Mouse (Mus musculus) CH12.LX (cell line): ENCODE measurements around the gene Hspa1a. TPM values are rescaled to one million over a fixed set of nuclear protein-coding genes. Genes with fewer than 3 reads are reported as not detected.
A peak's percentile ranks its signal among the peaks of the same experiment; 100 is the strongest.
"Not testable (repeated sequence)": the region's sequence is repeated elsewhere in the genome, so short reads cannot be mapped to it uniquely, and the experiment has no call there.

Experiments used
- DNase-seq: peaks from one replicate; pipeline ENCODE4 v3.0.0-alpha.2; 2013; ENCODE audit errors: extremely low read depth
- H3K27ac ChIP-seq: 2 replicates; pipeline ENCODE4 v1.5.1; 2012; ENCODE audit warnings: low read depth, mild to moderate bottlenecking, control low read depth, moderate library complexity; ENCODE audit not compliant: insufficient read depth
- H3K27me3 ChIP-seq: replicated peaks from 2 replicates; pipeline ENCODE3; 2012; ENCODE audit warnings: inconsistent platforms
- H3K36me3 ChIP-seq, 2 experiments: replicated peaks in 1 of 2; 2 replicates each; pipeline versions ENCODE3 to v1.6.1; 2012; ENCODE audit warnings: inconsistent platforms in 1 of 2, low read length in 1 of 2, mild to moderate bottlenecking in 1 of 2, mixed read lengths in 1 of 2, moderate library complexity in 1 of 2; ENCODE audit not compliant: control insufficient read depth in 1 of 2, insufficient read depth in 1 of 2
- H3K4me1 ChIP-seq, 2 experiments: 2 replicates each; pipeline ENCODE4 v1.6.1; 2012; ENCODE audit warnings: inconsistent platforms in 1 of 2, moderate library complexity in 1 of 2; ENCODE audit not compliant: insufficient read depth in 2 of 2, control insufficient read depth in 1 of 2
- H3K4me2 ChIP-seq: 2 replicates; pipeline ENCODE4 v1.6.1; 2012; ENCODE audit warnings: low read depth, mild to moderate bottlenecking, control low read depth; ENCODE audit not compliant: poor library complexity, insufficient read depth, severe bottlenecking
- H3K4me3 ChIP-seq, 3 experiments: fragments of 150-350 bp in 1 of 3; sonication (generic) in 1 of 3; replicated peaks in 1 of 3; 2 replicates each; pipeline versions ENCODE3 to v1.5.1; 2011 to 2012; ENCODE audit warnings: low read depth in 2 of 3, low read length in 2 of 3, mild to moderate bottlenecking in 2 of 3, moderate library complexity in 2 of 3, control low read depth in 1 of 3, improper control_type of control experiment in 1 of 3, inconsistent platforms in 1 of 3, mixed read lengths in 1 of 3; ENCODE audit not compliant: poor library complexity in 1 of 3
- H3K79me2 ChIP-seq: replicated peaks from 2 replicates; pipeline ENCODE4 v1.6.1; 2012; ENCODE audit warnings: mild to moderate bottlenecking, moderate library complexity; ENCODE audit not compliant: control insufficient read depth, poor library complexity, insufficient read depth, severe bottlenecking; ENCODE audit errors: extremely low read depth
- H3K9ac ChIP-seq: 2 replicates; pipeline ENCODE4 v1.6.1; 2012; ENCODE audit warnings: low read depth, mild to moderate bottlenecking, control low read depth, moderate library complexity; ENCODE audit not compliant: insufficient read depth
- H3K9me3 ChIP-seq: replicated peaks from 2 replicates; pipeline ENCODE3; 2012; ENCODE audit warnings: low read length, inconsistent platforms, mixed read lengths
- BHLHE40 ChIP-seq: IDR thresholded peaks from 2 replicates; pipeline ENCODE4 v1.6.1; 2011; ENCODE audit warnings: mild to moderate bottlenecking, low read depth, low read length, improper control_type of control experiment
- CHD1 ChIP-seq: IDR thresholded peaks from 2 replicates; pipeline ENCODE4 v1.6.1; 2012; ENCODE audit warnings: low read depth, low read length, improper control_type of control experiment, inconsistent platforms
- CHD2 ChIP-seq: IDR thresholded peaks from 2 replicates; pipeline ENCODE4 v1.6.1; 2011; ENCODE audit warnings: low read length, improper control_type of control experiment
- E2F4 ChIP-seq: IDR thresholded peaks from 2 replicates; pipeline ENCODE4 v1.6.1; 2011; ENCODE audit warnings: low read depth, low read length, improper control_type of control experiment; ENCODE audit not compliant: insufficient replicate concordance
- EP300 ChIP-seq: IDR thresholded peaks from 2 replicates; pipeline ENCODE4 v1.6.1; 2011; ENCODE audit warnings: low read length, improper control_type of control experiment
- ETS1 ChIP-seq: conservative IDR thresholded peaks from 2 replicates; pipeline ENCODE4 v1.6.1; 2012; ENCODE audit warnings: low read depth, mild to moderate bottlenecking, inconsistent platforms, low read length, improper control_type of control experiment, moderate library complexity
- IRF4 ChIP-seq: IDR thresholded peaks from 2 replicates; pipeline ENCODE4 v1.6.1; 2014; ENCODE audit warnings: low read depth, mild to moderate bottlenecking, inconsistent platforms, low read length, improper control_type of control experiment
- JUND ChIP-seq: conservative IDR thresholded peaks from 2 replicates; pipeline ENCODE4 v1.6.1; 2011; ENCODE audit warnings: low read depth, low read length, improper control_type of control experiment
- KAT2A ChIP-seq: IDR thresholded peaks from 2 replicates; pipeline ENCODE4 v1.6.1; 2012; ENCODE audit warnings: low read length, improper control_type of control experiment, inconsistent platforms; ENCODE audit not compliant: insufficient replicate concordance
- MAX ChIP-seq: IDR thresholded peaks from 2 replicates; pipeline ENCODE4 v1.6.1; 2011; ENCODE audit warnings: low read length, improper control_type of control experiment
- MAZ ChIP-seq: IDR thresholded peaks from 2 replicates; pipeline ENCODE4 v1.6.1; 2012; ENCODE audit warnings: low read depth, mild to moderate bottlenecking, inconsistent platforms, low read length, improper control_type of control experiment, moderate library complexity
- MYC ChIP-seq: IDR thresholded peaks from 2 replicates; pipeline ENCODE4 v1.6.1; 2011; ENCODE audit warnings: low read depth, mild to moderate bottlenecking, improper control_type of control experiment, low read length
- NELFE ChIP-seq: IDR thresholded peaks from 2 replicates; pipeline ENCODE4 v1.6.1; 2011; ENCODE audit warnings: low read depth, low read length, improper control_type of control experiment
- POLR2A ChIP-seq: IDR thresholded peaks from 2 replicates; pipeline ENCODE4 v1.6.1; 2011; ENCODE audit warnings: low read depth, mild to moderate bottlenecking, improper control_type of control experiment, low read length
- RCOR1 ChIP-seq: conservative IDR thresholded peaks from 2 replicates; pipeline ENCODE4 v1.6.1; 2012; ENCODE audit warnings: low read depth, mild to moderate bottlenecking, inconsistent platforms, low read length, improper control_type of control experiment
- SMC3 ChIP-seq: IDR thresholded peaks from 2 replicates; pipeline ENCODE4 v1.6.1; 2011; ENCODE audit warnings: low read depth, low read length, improper control_type of control experiment
- TBP ChIP-seq: conservative IDR thresholded peaks from 2 replicates; pipeline ENCODE4 v1.6.1; 2011; ENCODE audit warnings: low read depth, low read length, improper control_type of control experiment
- TCF12 ChIP-seq: IDR thresholded peaks from 2 replicates; pipeline ENCODE4 v1.6.1; 2014; ENCODE audit warnings: low read depth, mild to moderate bottlenecking, inconsistent platforms, low read length, improper control_type of control experiment
- UBTF ChIP-seq: IDR thresholded peaks from 2 replicates; pipeline ENCODE4 v1.6.1; 2012; ENCODE audit warnings: low read depth, mild to moderate bottlenecking, inconsistent platforms, low read length, improper control_type of control experiment, moderate library complexity
- ZMIZ1 ChIP-seq: IDR thresholded peaks from 2 replicates; pipeline ENCODE4 v1.6.1; 2012; ENCODE audit warnings: low read depth, mild to moderate bottlenecking, inconsistent platforms, low read length, improper control_type of control experiment
- dilution Hi-C: fragments of 300-500 bp; cut with MboI; formaldehyde crosslinking; loops from 2 replicates; pipeline ENCODE4 v1.14.3; 2020; ENCODE audit warnings: low sequenced_read_pairs; ENCODE audit not compliant: extremely low pct_unique_long_range_greater_than_20kb, extremely low pct_ligation_motif_present
- in situ Hi-C: fragments of 300-500 bp; cut with MboI; formaldehyde crosslinking; loops from 3 replicates; pipeline ENCODE4 v1.14.3; 2019; ENCODE audit warnings: low sequenced_read_pairs, low pct_ligation_motif_present, low pct_unique_long_range_greater_than_20kb, mixed read lengths
- polyA plus RNA-seq: library from polyadenylated mRNA; unstranded; fragments of >175 nt; gene quantifications from 2 replicates; pipeline ENCODE4 v1.2.1, GENCODE M21; 2012; ENCODE audit warnings: low read depth; ENCODE audit not compliant: insufficient read length
- total RNA-seq, 2 experiments: library from RNA; depleted of rRNA; stranded (reverse); fragments of 300-350 nt in 1 of 2; fragments of >200 nt in 1 of 2; gene quantifications; 2 replicates each; pipeline ENCODE4 v1.2.3; 2012 to 2014

Gene Hspa1a
- total and polyA plus RNA-seq, 3 experiments = not detected

GRCm38 (mm10) chr17:34999871-35000716 lies 28.1 kb upstream of the Hspa1a start:
- Histone ChIP-seq H3K4me3 (peak overlapping the region; percentile 84 to 94 (median 86)), H3K9ac (peak overlapping the region; percentile 100), H3K27ac (peak overlapping the region; percentile 100), H3K9me3 (peaks cover 36% of the 10 kb centered on the region), H3K79me2 (peaks cover 28% of the 10 kb centered on the region), H3K4me2 (peak overlapping the region; percentile 30; the same call in 1 of the 2 replicates), H3K36me3 (peaks cover 41 to 53% of the 10 kb centered on the region in 2 experiments)
- TF ChIP-seq E2F4 = peak; percentile 9; the same call in 1 of the 2 replicates
- 0 out of 2 replicates have a peak, but pooled peaks have one; percentile 41 for TF ChIP-seq MAZ
- TF ChIP-seq KAT2A = 0 out of 2 replicates have a peak, but pooled peaks have one; percentile 34
- peak; percentile 21; the same call in 1 of the 2 replicates for TF ChIP-seq MYC
- 0 out of 2 replicates have a peak, but pooled peaks have one; percentile 32 for TF ChIP-seq RCOR1
- peak; percentile 73 for TF ChIP-seq NELFE
- peak; percentile 87 for TF ChIP-seq CHD1
- peak; percentile 40 for TF ChIP-seq EP300
- peak; percentile 74 for TF ChIP-seq TBP
- TF ChIP-seq TCF12 = peak; percentile 82
- TF ChIP-seq POLR2A = peak; percentile 56
- 0 out of 2 replicates have a peak, but pooled peaks have one; percentile 33 for TF ChIP-seq JUND
- TF ChIP-seq ETS1 = peak; percentile 5; the same call in 1 of the 2 replicates
- peak; percentile 35; the same call in 1 of the 2 replicates for TF ChIP-seq IRF4
- TF ChIP-seq CHD2 = peak; percentile 41
- 0 out of 2 replicates have a peak, but pooled peaks have one; percentile 9 for TF ChIP-seq SMC3
- TF ChIP-seq BHLHE40 = peak; percentile 43; the same call in 1 of the 2 replicates
- 0 out of 2 replicates have a peak, but pooled peaks have one; percentile 29 for TF ChIP-seq UBTF
- TF ChIP-seq MAX = peak; percentile 59; the same call in 1 of the 2 replicates
- peak; percentile 95 for TF ChIP-seq ZMIZ1
- H3K4me1 ChIP-seq, dilution Hi-C loops, H3K27me3 ChIP-seq, in situ Hi-C loops: not testable (repeated sequence)
- peak; percentile 77 for DNase-seq
